Mouse (Mus musculus) telencephalon, adult 2 months (tissue): Measurements from ENCODE around the gene Nfkbid.
"Not testable (repeated sequence)": the region's sequence is repeated elsewhere in the genome, so short reads cannot be mapped to it uniquely, and the experiment has no call there.

Experiments used
- DNase-seq: peaks from one replicate; pipeline ENCODE4 v3.0.0-alpha.2; 2011; ENCODE audit warnings: low read depth, low spot score

Nfkbid gene

GRCm38 (mm10) chr7:30463996-30464395, 42.5 kb downstream of the Nfkbid start:
- no peak for DNase-seq

- no peak for DNase-seq
Measured at GRCm38 (mm10) chr7:30464816-30465300, 43.3 kb downstream of the Nfkbid start.

- no peak for DNase-seq
Measured at GRCm38 (mm10) chr7:30472411-30472810, 50.9 kb downstream of the Nfkbid start.

DNA sequence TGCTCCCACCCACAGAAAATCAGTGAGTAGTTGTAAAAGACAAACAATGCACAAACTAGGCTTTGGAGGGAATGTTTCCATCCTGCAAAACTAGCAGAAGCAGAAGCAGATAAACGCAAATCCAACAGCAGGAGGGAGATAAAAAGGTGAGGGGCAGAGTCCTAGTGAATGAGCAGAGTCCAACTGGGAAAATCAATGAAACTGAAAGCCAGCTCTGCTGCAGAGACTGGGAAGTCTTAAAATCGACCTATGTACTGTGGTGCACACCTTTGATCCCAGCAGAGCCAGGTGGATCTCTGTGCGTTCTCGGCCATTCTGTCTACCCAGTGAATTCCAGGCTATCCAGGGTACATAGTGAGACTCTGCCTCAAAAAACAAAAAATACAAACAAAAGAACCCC, 53.5 kb downstream of the Nfkbid start:
- no peak for DNase-seq

DNA sequence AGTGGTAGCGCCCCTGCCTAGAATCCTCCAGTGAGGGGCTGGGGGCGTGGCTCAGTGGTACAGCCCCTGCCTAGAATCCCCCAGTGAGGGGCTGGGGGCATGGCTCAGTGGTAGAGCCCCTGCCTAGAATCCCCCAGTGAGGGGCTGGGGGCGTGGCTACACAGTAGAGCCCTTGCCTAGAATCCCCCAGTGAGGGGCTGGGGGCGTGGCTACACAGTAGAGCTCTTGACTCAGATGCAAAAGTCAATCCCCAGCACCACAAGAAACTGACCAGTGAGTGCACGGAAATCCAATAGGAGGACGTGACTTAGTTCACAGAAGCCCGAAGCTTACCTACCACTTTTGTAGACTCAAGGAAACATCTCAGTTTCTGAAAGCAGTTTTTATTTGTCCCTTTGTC, 54.6 kb downstream of the Nfkbid start:
- not testable (repeated sequence) for DNase-seq

DNA sequence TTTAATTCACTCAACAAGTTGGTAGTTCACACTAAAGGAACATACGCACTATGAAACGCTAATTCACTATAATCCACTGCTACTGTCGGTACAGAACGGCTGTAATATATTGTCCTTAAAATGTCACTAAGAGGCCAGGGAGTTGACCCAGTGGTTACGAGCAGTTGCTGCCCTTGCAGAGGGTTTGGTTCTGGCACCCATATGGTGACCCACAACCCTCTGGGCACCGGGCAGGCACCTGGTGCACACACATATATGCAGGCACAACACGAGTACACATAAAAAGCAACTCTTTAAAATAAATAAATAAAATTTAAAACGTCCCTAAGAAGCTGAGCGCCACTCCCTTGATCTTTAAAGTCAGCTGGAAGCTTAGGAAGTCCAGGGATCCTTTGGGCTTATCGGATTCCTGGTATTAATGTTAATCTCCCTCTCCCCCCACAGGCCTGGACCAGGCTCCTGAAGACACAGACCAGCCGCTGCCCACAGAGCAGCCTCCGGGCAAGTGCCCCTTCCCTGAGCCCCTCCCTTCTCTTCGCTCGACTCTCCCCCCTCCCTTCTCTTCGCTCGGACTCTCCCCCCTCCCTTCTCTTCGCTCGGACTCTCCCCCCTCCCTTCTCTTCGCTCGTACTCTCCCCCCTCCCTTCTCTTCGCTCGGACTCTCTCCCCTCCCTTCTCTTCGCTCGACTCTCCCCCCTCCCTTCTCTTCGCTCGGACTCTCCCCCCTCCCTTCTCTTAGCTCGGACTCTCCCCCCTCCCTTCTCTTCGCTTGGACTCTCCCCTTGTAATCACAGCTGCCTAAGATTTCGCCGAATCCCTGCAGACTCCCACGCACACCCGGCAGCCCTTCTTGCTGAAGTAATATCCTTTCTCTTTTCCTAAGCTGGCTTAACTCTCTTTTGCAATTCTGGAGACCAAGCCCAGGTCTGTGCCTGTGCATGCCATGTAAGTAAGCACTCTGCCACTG, 56.2 kb downstream of the Nfkbid start:
- peak; percentile 84 for DNase-seq
